Mouse (Mus musculus) midbrain, embryonic 15.5 days (tissue): ENCODE data around the gene Gm3371. TPM values are rescaled to one million over a fixed set of nuclear protein-coding genes. Genes with fewer than 3 reads are reported as not detected.
"Not testable (repeated sequence)": the region's sequence is repeated elsewhere in the genome, so short reads cannot be mapped to it uniquely, and the experiment has no call there.

ENCODE experiments used
- ATAC-seq: fragments of 200-750 bp; cut with Nextera tagmentation; replicated peaks from 2 replicates; pipeline ENCODE4 v1.8.0; 2017; ENCODE audit warnings: moderate TSS enrichment
- H3K27ac ChIP-seq: fragments of 300-500 bp; sonication (generic); 2 replicates; pipeline ENCODE4 v1.5.1; 2015; ENCODE audit warnings: mild to moderate bottlenecking, inconsistent platforms
- H3K27me3 ChIP-seq: fragments of 300-500 bp; sonication (generic); replicated peaks from 2 replicates; pipeline ENCODE4 v1.6.1; 2015; ENCODE audit warnings: inconsistent platforms
- H3K36me3 ChIP-seq: fragments of 300-500 bp; sonication (generic); replicated peaks from 2 replicates; pipeline ENCODE4 v1.6.1; 2015; ENCODE audit warnings: inconsistent platforms
- H3K4me1 ChIP-seq: fragments of 300-500 bp; sonication (generic); 2 replicates; pipeline ENCODE4 v1.6.1; 2015; ENCODE audit warnings: inconsistent platforms
- H3K4me2 ChIP-seq: fragments of 300-500 bp; sonication (generic); 2 replicates; pipeline ENCODE4 v1.6.1; 2015; ENCODE audit warnings: inconsistent platforms, mild to moderate bottlenecking, moderate library complexity
- H3K4me3 ChIP-seq: fragments of 300-500 bp; sonication (generic); 2 replicates; pipeline ENCODE4 v1.5.1; 2015; ENCODE audit warnings: mild to moderate bottlenecking, inconsistent platforms
- H3K9ac ChIP-seq: fragments of 300-500 bp; sonication (generic); 2 replicates; pipeline ENCODE4 v1.6.1; 2015; ENCODE audit warnings: mild to moderate bottlenecking, inconsistent platforms
- H3K9me3 ChIP-seq: fragments of 300-500 bp; sonication (generic); 2 replicates; pipeline ENCODE4 v1.6.1; 2016; ENCODE audit warnings: inconsistent platforms
- whole genome bisulfite sequencing: fragments of 180-500 bp; shearing (Covaris S2); methylation state at CpG from one replicate; pipeline ENCODE4 v1.1.7; 2015; ENCODE audit warnings: mixed read lengths; 5-methylcytosine and 5-hydroxymethylcytosine counted together
- polyA plus RNA-seq: library from polyadenylated mRNA; unstranded; fragments of >200 nt; fragmentation: Nextera tagmentation; extraction: Ambion mirVana; gene quantifications from 2 replicates; pipeline ENCODE4 v1.2.1, GENCODE M21; 2015

The Gm3371 gene
- not detected in 2 replicates for polyA plus RNA-seq

DNA sequence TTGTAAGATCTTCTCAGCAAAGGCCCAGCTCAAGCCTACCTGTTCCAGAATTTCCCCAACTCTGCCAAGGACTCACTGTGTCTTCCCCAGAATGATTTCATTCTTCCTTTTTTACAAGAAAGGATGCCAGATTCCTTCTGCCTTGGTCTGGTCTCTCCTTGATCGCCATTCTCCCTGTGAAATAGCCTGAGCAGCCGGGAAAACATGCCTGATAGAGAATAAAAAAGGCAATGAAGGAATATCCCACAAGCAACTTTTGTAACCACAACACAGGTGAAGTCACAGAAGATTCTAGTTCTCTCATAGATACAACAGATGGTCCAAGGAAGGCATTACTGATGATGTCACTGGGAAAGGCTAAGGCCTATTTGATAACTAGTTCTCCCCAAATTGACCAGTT lies at the start of gene Gm3371:
Gm3371 (minus strand) TSS at position 101 of the 400 bp plus-strand sequence.
- H3K4me2 ChIP-seq, H3K27me3 ChIP-seq, H3K27ac ChIP-seq, H3K9ac ChIP-seq, H3K4me3 ChIP-seq, H3K9me3 ChIP-seq, H3K4me1 ChIP-seq, H3K36me3 ChIP-seq, ATAC-seq: not testable (repeated sequence)
- WGBS = 83% methylated on average over 1 of the region's 2 CpGs

DNA sequence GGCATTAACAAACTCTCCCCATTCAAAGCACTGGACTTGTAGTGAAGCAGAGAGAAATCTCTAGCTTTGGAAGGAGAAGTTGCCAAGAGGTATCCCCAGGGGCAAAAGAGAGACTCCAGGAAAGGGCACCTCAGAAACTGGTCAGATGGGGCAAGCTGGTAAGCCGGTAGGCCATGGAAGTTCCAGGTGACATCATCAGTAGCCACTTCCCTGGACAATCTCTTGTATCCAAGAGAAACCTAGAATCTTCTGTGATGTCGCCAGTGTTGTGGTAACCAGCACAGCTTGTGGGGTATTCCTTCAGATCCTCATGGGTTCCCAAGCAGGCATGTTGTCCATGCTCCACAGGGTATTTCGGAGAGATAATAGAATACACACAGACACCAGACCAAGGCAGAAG lies 22.8 kb upstream of the Gm3371 start, which contains the start of gene Gm8232:
Gm8232 (plus strand) TSS at position 301 of the 400 bp plus-strand sequence.
- not testable (repeated sequence) for ATAC-seq
- 92% methylated on average over 3 of the region's 3 CpGs for WGBS

DNA sequence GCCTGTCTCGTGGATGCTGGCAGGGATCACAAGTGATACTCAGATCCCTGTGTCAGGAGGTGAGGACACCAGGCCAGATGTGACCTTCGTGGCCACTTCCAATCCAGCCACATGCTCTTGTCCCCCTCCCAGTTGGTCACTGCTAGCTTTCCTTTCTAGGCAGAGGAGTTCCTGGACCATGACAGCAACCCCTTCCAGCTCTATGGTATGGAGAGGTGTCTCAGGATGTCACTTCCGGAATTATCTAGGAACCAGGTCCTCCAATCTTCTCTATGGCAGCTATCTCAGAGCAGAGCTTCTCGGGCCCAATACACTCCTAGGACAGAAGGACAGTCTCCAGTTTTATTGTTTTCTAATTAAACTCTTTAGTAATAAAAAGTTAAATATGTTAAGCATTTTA lies 26.3 kb downstream of the Gm3371 start:
- not testable (repeated sequence) for ATAC-seq, H3K36me3 ChIP-seq, H3K4me3 ChIP-seq, H3K27ac ChIP-seq, H3K4me1 ChIP-seq, H3K27me3 ChIP-seq, H3K9me3 ChIP-seq, H3K4me2 ChIP-seq, H3K9ac ChIP-seq
- WGBS = 79% methylated on average over 4 of the region's 4 CpGs

More for the DNA sequence above, 22.8 kb upstream of the Gm3371 start, which contains the start of gene Gm8232:
- not testable (repeated sequence) for H3K27ac ChIP-seq, H3K4me1 ChIP-seq, H3K9ac ChIP-seq, H3K4me3 ChIP-seq, H3K36me3 ChIP-seq, H3K9me3 ChIP-seq, H3K27me3 ChIP-seq, H3K4me2 ChIP-seq

DNA sequence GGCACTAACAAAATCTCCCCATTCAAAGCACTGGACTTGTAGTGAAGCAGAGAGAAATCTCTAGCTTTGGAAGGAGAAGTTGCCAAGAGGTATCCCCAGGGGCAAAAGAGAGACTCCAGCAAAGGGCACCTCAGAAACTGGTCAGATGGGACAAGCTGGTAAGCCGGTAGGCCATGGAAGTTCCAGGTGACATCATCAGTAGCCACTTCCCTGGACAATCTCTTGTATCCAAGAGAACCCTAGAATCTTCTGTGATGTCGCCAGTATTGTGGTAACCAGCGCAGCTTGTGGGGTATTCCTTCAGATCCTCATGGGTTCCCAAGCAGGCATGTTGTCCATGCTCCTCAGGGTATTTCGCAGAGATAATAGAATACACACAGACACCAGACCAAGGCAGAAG lies 45.4 kb downstream of the Gm3371 start, which contains the start of gene Gm8229:
Gm8229 (plus strand) TSS at position 301 of the 400 bp plus-strand sequence.
- WGBS = 91% methylated on average over 4 of the region's 4 CpGs
- H3K4me2 ChIP-seq, ATAC-seq: not testable (repeated sequence)

DNA sequence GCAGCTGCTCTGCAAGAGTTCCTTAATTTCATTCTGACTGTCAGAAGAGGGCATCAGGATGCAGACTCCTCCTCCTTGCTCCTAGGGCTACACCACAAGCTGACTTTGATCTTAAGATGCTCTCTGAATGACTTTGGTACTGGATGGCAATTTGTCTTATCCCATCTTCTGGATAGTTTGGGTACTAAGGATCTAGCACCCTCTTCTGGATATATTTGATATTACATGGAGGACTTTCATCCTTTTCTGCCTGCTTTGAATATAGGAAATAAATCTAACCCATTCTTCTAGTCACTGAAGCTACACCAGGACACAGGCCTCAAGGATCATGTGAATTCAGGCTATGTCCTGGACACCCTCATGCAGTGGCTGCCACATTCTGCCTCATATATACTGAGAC lies 48.2 kb downstream of the Gm3371 start:
- H3K4me2 ChIP-seq, H3K27me3 ChIP-seq, H3K27ac ChIP-seq, H3K4me1 ChIP-seq, H3K36me3 ChIP-seq, H3K4me3 ChIP-seq, H3K9me3 ChIP-seq, H3K9ac ChIP-seq, ATAC-seq: not testable (repeated sequence)

More for the DNA sequence above, 45.4 kb downstream of the Gm3371 start, which contains the start of gene Gm8229:
- H3K27ac ChIP-seq, H3K36me3 ChIP-seq, H3K4me3 ChIP-seq, H3K4me1 ChIP-seq, H3K9ac ChIP-seq, H3K27me3 ChIP-seq, H3K9me3 ChIP-seq: not testable (repeated sequence)

DNA sequence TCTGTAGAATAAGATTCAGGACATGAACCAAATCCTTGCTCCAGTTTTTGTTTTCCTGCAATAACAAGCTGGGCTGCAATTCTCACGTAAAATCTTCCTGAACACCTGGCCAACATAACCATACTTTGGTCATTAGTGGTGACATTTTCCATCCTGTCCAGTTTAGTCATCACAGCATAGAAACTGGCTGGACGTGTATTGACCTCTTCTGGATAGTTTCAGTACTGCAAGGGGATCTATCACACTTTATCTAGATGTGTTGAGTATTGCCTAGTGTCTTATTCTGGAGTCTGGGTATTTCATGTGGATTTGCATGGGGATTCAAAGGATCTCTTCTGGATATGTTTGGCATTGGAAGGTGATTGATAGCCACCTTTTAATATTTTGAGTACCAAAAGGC lies 49.1 kb downstream of the Gm3371 start:
- 30% methylated on average over 2 of the region's 2 CpGs for WGBS
- not testable (repeated sequence) for H3K9me3 ChIP-seq, ATAC-seq, H3K27ac ChIP-seq, H3K4me1 ChIP-seq, H3K4me3 ChIP-seq, H3K4me2 ChIP-seq, H3K9ac ChIP-seq, H3K27me3 ChIP-seq, H3K36me3 ChIP-seq

Other genes with a start within 250 kb of the Gm3371 start
- 0.12 TPM in 1 of 2 replicates, not detected in the other for gene Gm8212, start 213.0 kb downstream of the Gm3371 start, polyA plus RNA-seq
- not detected in 2 replicates for gene 4930503E14Rik, start 197.4 kb downstream of the Gm3371 start, polyA plus RNA-seq
- gene Gm8220, start 125.1 kb downstream of the Gm3371 start, polyA plus RNA-seq = not detected in 2 replicates
- gene Gm5930, start 72.1 kb downstream of the Gm3371 start, polyA plus RNA-seq = not detected in 2 replicates
- not detected in 2 replicates for gene Gm8229, start 45.3 kb downstream of the Gm3371 start, polyA plus RNA-seq
- gene Gm8232, start 22.9 kb upstream of the Gm3371 start, polyA plus RNA-seq = not detected in 2 replicates
- not detected in 2 replicates for gene BC061237, start 81.8 kb upstream of the Gm3371 start, polyA plus RNA-seq
- not detected in 2 replicates for gene Gm17093, start 107.6 kb upstream of the Gm3371 start, polyA plus RNA-seq
- gene Gm8247, start 172.5 kb upstream of the Gm3371 start, polyA plus RNA-seq = not detected in 2 replicates
- gene Gm5624, start 217.2 kb upstream of the Gm3371 start, polyA plus RNA-seq = not detected in 2 replicates